Mouse (Mus musculus): Measurements from ENCODE around the gene Defb3. TPM values are rescaled to one million over a fixed set of nuclear protein-coding genes. Genes with fewer than 3 reads are reported as not detected.

Defb3 gene
- polyA plus RNA-seq (2017; shearing (Covaris generic)): not detected

GRCm38 (mm10) chr8:19293060-19293459 is at the start of gene Defb3:
Gene Defb3, plus strand, starts transcription at chr8:19293360.

GRCm38 (mm10) chr8:19247280-19247679 is 45.9 kb upstream of the Defb3 start, which contains the start of gene Defb5:
Gene Defb5, plus strand, starts transcription at chr8:19247580.

Other genes starting within 250 kb of the Defb3 start
- gene Defb39, start 228.6 kb upstream of the Defb3 start, polyA plus RNA-seq (2017; shearing (Covaris generic)): not detected
- gene Defb12, start 178.5 kb upstream of the Defb3 start, polyA plus RNA-seq (2017; shearing (Covaris generic)): not detected
- gene Defb34, start 169.6 kb upstream of the Defb3 start, polyA plus RNA-seq (2017; shearing (Covaris generic)): not detected
- gene Gm45826, start 152.6 kb upstream of the Defb3 start, polyA plus RNA-seq (2017; shearing (Covaris generic)): not detected
- gene Defb14, start 99.0 kb upstream of the Defb3 start, polyA plus RNA-seq (2017; shearing (Covaris generic)): not detected
- gene Defb4, start 94.7 kb upstream of the Defb3 start, polyA plus RNA-seq (2017; shearing (Covaris generic)): not detected
- not detected for gene Defb6, start 67.9 kb upstream of the Defb3 start, polyA plus RNA-seq (2017; shearing (Covaris generic))
- gene Defb46, start 53.4 kb upstream of the Defb3 start, polyA plus RNA-seq (2017; shearing (Covaris generic)): not detected
- not detected for gene Defb5, start 45.8 kb upstream of the Defb3 start, polyA plus RNA-seq (2017; shearing (Covaris generic))
- not detected for gene Defb8, start 154.2 kb downstream of the Defb3 start, polyA plus RNA-seq (2017; shearing (Covaris generic))
- not detected for gene Defb7, start 201.7 kb downstream of the Defb3 start, polyA plus RNA-seq (2017; shearing (Covaris generic))

Measured in effector memory CD4-positive, alpha-beta T cell, adult 5 months (primary cell).